Mouse (Mus musculus): ENCODE results near the gene Gsg1l. TPM values are rescaled to one million over a fixed set of nuclear protein-coding genes. Genes with fewer than 3 reads are reported as not detected.

Gene Gsg1l
- polyA plus RNA-seq, 1 experiment, result not detected

DNA sequence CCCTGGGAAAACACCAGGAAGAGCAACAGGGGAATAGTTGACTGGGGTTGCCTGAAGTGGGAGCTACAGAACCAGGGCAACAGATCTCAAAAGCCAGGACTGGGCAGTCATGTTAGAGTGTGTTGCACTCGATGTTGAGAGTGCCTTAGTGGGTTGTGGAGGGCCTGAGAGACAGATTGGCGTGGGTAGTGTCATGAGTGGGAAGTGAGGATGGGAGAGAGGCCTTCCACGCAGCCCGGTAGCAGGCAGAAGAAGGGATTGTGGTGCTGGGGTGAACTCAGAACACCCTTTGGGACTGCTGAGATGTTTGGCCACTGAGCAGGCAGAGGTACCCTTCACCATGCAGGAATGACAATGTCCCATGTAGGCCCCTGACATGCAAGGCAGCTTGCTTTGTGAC, 185.2 kb downstream of the Gsg1l start:
- TF ChIP-seq CTCF (IDR thresholded peaks at IDR 0.05; ENCODE audit: low read depth, low read length), result no peak
- no peak for TF ChIP-seq POLR2A (IDR thresholded peaks at IDR 0.05; ENCODE audit: insufficient read depth, low read length)
- TF ChIP-seq EP300 (IDR thresholded peaks at IDR 0.05; ENCODE audit: insufficient read depth, low read depth, low read length), result no peak
- no peaks in the 10 kb centered on the region for H3K27me3 ChIP-seq (ENCODE audit: control insufficient read depth, insufficient read depth, low read length, poor library complexity, severe bottlenecking)
- H3K36me3 ChIP-seq (ENCODE audit: control insufficient read depth, insufficient read depth, low read length, poor library complexity, severe bottlenecking), result no peaks in the 10 kb centered on the region
- no peak overlapping the region for H3K27ac ChIP-seq (ENCODE audit: insufficient read depth, low read length)
- H3K4me3 ChIP-seq (ENCODE audit: low read depth, low read length), result no peak overlapping the region
- no peaks in the 10 kb centered on the region for H3K9me3 ChIP-seq (replicated peaks; ENCODE audit: control insufficient read depth, insufficient read depth, low read length, poor library complexity, severe bottlenecking)
- H3K4me1 ChIP-seq (ENCODE audit: control insufficient read depth, insufficient read depth, low read length), result no peaks in the 10 kb centered on the region
- H3K9ac ChIP-seq (ENCODE audit: low read depth, poor library complexity, severe bottlenecking), result no peak overlapping the region

DNA sequence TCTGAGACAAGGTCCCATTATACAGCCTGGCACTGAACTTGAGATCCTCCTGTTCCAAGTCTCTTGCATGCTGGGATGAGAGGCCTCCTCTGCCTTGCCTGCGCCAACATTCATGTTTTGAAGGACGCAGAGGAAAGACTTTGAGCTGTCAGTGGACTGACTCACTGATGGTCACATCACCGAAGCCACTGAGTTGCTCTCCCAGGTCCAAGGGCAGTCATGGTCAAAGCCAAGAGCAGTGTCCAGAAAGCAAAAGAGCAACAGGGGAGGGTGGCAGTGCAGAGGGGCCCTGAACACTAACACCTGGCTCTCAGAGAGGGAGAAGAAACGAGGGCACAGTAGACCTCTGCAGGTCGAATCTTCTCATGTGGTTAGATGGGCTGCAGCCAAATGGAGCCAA, 188.6 kb downstream of the Gsg1l start:
- TF ChIP-seq CTCF (IDR thresholded peaks at IDR 0.05; ENCODE audit: low read depth, low read length) (no peak), EP300 (IDR thresholded peaks at IDR 0.05; ENCODE audit: insufficient read depth, low read depth, low read length) (no peak)
- Histone ChIP-seq H3K27ac (ENCODE audit: insufficient read depth, low read length) (no peak overlapping the region), H3K4me3 (ENCODE audit: low read depth, low read length) (no peak overlapping the region), H3K4me1 (ENCODE audit: control insufficient read depth, insufficient read depth, low read length) (no peaks in the 10 kb centered on the region), H3K9me3 (replicated peaks; ENCODE audit: control insufficient read depth, insufficient read depth, low read length, poor library complexity, severe bottlenecking) (no peaks in the 10 kb centered on the region), H3K9ac (ENCODE audit: low read depth, poor library complexity, severe bottlenecking) (no peak overlapping the region), H3K27me3 (ENCODE audit: control insufficient read depth, insufficient read depth, low read length, poor library complexity, severe bottlenecking) (no peaks in the 10 kb centered on the region), H3K36me3 (ENCODE audit: control insufficient read depth, insufficient read depth, low read length, poor library complexity, severe bottlenecking) (no peaks in the 10 kb centered on the region)

DNA sequence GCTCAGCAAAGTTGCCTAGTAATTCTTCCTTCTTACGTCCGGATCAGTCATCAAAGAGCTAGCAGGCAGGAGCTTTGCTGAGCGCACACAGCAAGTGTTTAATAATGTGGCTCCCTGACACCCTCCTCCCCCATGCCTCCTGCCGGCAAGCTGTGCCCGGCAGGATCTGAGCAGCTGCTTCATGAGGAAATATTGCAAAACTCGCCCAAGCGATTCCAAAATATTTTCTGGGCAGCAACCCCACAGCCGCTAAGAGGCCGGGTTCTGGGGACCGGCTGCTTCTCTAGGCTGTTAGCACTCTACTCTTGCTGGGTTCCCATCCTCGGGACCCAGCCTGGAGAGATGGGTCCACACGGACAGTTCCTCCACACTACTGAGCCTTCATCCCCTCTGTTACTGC, 193.8 kb downstream of the Gsg1l start:
- no peak overlapping the region for H3K27ac ChIP-seq (ENCODE audit: insufficient read depth, low read length)
- H3K9me3 ChIP-seq (replicated peaks; ENCODE audit: control insufficient read depth, insufficient read depth, low read length, poor library complexity, severe bottlenecking), result no peaks in the 10 kb centered on the region
- H3K4me3 ChIP-seq (ENCODE audit: low read depth, low read length), result no peak overlapping the region
- no peak overlapping the region for H3K9ac ChIP-seq (ENCODE audit: low read depth, poor library complexity, severe bottlenecking)
- no peaks in the 10 kb centered on the region for H3K36me3 ChIP-seq (ENCODE audit: control insufficient read depth, insufficient read depth, low read length, poor library complexity, severe bottlenecking)
- no peaks in the 10 kb centered on the region for H3K27me3 ChIP-seq (ENCODE audit: control insufficient read depth, insufficient read depth, low read length, poor library complexity, severe bottlenecking)
- no peaks in the 10 kb centered on the region for H3K4me1 ChIP-seq (ENCODE audit: control insufficient read depth, insufficient read depth, low read length)
- no peak for TF ChIP-seq CTCF (IDR thresholded peaks at IDR 0.05; ENCODE audit: low read depth, low read length)
- TF ChIP-seq EP300 (IDR thresholded peaks at IDR 0.05; ENCODE audit: insufficient read depth, low read depth, low read length), result no peak
- TF ChIP-seq POLR2A (IDR thresholded peaks at IDR 0.05; ENCODE audit: insufficient read depth, low read length), result no peak

DNA sequence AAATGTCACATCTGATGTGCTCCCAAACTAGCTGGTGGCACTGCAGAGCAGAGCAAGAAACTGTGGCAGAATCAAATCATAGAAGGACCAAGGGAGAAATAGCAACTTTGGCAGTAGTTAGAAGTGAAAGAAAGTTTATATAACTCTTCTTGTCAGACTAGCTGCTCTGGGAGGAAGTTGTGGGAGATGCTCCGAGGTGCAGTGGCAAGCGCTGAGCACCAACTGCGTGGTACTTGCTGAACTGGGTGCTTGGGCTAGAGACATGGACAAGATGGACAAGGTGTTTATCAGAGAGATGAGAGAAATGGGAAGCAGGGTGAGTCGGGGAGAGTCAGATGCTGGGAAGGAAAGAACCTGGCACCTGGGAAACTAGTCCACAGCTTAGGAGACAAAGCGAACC, 194.4 kb downstream of the Gsg1l start:
- Histone ChIP-seq H3K27me3 (ENCODE audit: control insufficient read depth, insufficient read depth, low read length, poor library complexity, severe bottlenecking) (no peaks in the 10 kb centered on the region), H3K36me3 (ENCODE audit: control insufficient read depth, insufficient read depth, low read length, poor library complexity, severe bottlenecking) (no peaks in the 10 kb centered on the region), H3K4me1 (ENCODE audit: control insufficient read depth, insufficient read depth, low read length) (no peaks in the 10 kb centered on the region), H3K9me3 (replicated peaks; ENCODE audit: control insufficient read depth, insufficient read depth, low read length, poor library complexity, severe bottlenecking) (no peaks in the 10 kb centered on the region), H3K27ac (ENCODE audit: insufficient read depth, low read length) (no peak overlapping the region), H3K4me3 (ENCODE audit: low read depth, low read length) (no peak overlapping the region), H3K9ac (ENCODE audit: low read depth, poor library complexity, severe bottlenecking) (no peak overlapping the region)
- TF ChIP-seq CTCF (IDR thresholded peaks at IDR 0.05; ENCODE audit: low read depth, low read length) (no peak), EP300 (IDR thresholded peaks at IDR 0.05; ENCODE audit: insufficient read depth, low read depth, low read length) (no peak), POLR2A (IDR thresholded peaks at IDR 0.05; ENCODE audit: insufficient read depth, low read length) (no peak)

DNA sequence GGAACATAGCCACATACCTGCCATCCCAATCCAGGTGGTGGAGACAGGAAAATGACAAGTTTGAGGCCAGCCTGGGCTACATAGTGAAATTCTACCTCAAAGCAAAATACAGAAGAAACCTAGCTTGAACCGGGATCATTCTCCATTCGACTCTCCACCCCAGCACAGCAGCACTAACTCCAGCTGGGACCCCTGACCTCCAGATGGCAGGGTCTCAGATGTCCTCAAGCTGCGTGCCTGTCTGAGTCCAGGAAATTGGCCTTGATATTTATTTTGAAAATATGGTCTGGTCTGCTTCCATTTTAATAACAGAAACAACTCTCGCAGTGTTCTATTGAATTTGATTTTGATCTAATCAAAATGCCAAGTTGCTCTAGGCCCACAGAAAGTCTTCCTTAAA, 195.1 kb downstream of the Gsg1l start:
- Histone ChIP-seq H3K9me3 (replicated peaks; ENCODE audit: control insufficient read depth, insufficient read depth, low read length, poor library complexity, severe bottlenecking) (no peaks in the 10 kb centered on the region), H3K27me3 (ENCODE audit: control insufficient read depth, insufficient read depth, low read length, poor library complexity, severe bottlenecking) (no peaks in the 10 kb centered on the region), H3K36me3 (ENCODE audit: control insufficient read depth, insufficient read depth, low read length, poor library complexity, severe bottlenecking) (no peaks in the 10 kb centered on the region), H3K9ac (ENCODE audit: low read depth, poor library complexity, severe bottlenecking) (no peak overlapping the region), H3K4me1 (ENCODE audit: control insufficient read depth, insufficient read depth, low read length) (no peaks in the 10 kb centered on the region), H3K4me3 (ENCODE audit: low read depth, low read length) (no peak overlapping the region), H3K27ac (ENCODE audit: insufficient read depth, low read length) (no peak overlapping the region)
- TF ChIP-seq EP300 (IDR thresholded peaks at IDR 0.05; ENCODE audit: insufficient read depth, low read depth, low read length) (no peak), POLR2A (IDR thresholded peaks at IDR 0.05; ENCODE audit: insufficient read depth, low read length) (no peak), CTCF (IDR thresholded peaks at IDR 0.05; ENCODE audit: low read depth, low read length) (no peak)

DNA sequence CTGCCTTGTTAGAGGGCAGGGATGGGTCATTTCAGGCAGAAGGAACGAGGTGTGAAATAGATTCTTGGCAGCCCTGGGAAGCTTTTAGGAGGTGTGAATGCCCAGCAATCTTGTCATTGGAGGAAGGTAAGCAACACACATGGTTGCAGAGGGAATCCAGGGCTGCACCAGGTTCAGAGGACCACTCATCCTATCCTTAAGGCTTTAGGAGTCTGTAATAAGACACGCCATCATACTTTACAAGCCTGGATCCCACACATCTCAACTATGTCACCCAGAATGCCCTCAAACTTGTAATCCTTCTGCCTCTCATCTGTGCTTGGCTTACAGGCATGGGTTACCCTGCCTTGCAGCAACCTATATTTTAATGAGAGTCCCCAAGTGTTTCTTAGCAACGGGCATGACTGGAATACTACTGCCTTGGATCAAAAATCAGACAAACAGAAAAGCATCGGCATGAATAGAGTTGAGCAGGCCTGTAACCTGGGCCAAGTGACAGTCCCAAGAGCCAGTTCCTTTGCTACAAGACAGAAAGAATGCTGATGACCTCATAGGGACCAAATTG, 196.0 kb downstream of the Gsg1l start:
- H3K4me3 ChIP-seq (ENCODE audit: low read depth, low read length), result no peak overlapping the region
- H3K4me1 ChIP-seq (ENCODE audit: control insufficient read depth, insufficient read depth, low read length), result no peaks in the 10 kb centered on the region
- no peaks in the 10 kb centered on the region for H3K27me3 ChIP-seq (ENCODE audit: control insufficient read depth, insufficient read depth, low read length, poor library complexity, severe bottlenecking)
- no peaks in the 10 kb centered on the region for H3K9me3 ChIP-seq (replicated peaks; ENCODE audit: control insufficient read depth, insufficient read depth, low read length, poor library complexity, severe bottlenecking)
- no peak overlapping the region for H3K9ac ChIP-seq (ENCODE audit: low read depth, poor library complexity, severe bottlenecking)
- TF ChIP-seq POLR2A (IDR thresholded peaks at IDR 0.05; ENCODE audit: insufficient read depth, low read length), result no peak
- no peak for TF ChIP-seq EP300 (IDR thresholded peaks at IDR 0.05; ENCODE audit: insufficient read depth, low read depth, low read length)
- no peak for TF ChIP-seq CTCF (IDR thresholded peaks at IDR 0.05; ENCODE audit: low read depth, low read length)
- no peak overlapping the region for H3K27ac ChIP-seq (ENCODE audit: insufficient read depth, low read length)
- H3K36me3 ChIP-seq (ENCODE audit: control insufficient read depth, insufficient read depth, low read length, poor library complexity, severe bottlenecking), result no peaks in the 10 kb centered on the region

Measured in ES-Bruce4 (cell line).